Mouse (Mus musculus) kidney, adult 2 months (tissue): ENCODE data around the gene Naglu.

Experiments used
- CTCF ChIP-seq: fragments of 200-500 bp; conservative IDR thresholded peaks from 2 replicates; pipeline ENCODE4 v1.5.1; 2011; ENCODE audit warnings: low read depth, mild to moderate bottlenecking, control low read depth, low read length, moderate library complexity, mixed read lengths; ENCODE audit not compliant: insufficient read depth, insufficient read length
- POLR2A ChIP-seq: fragments of 200-500 bp; IDR thresholded peaks from one replicate; pipeline ENCODE4 v1.6.1; 2011; ENCODE audit warnings: low read depth, low read length, control low read depth

GRCm38 (mm10) chr11:101112186-101112585 lies 42.4 kb downstream of the Naglu start:
- no peak for TF ChIP-seq POLR2A
- TF ChIP-seq CTCF: no peak
